Mouse (Mus musculus) right cerebral cortex, adult 2 months (tissue): ENCODE data around the gene Gpr12.
"Not testable (repeated sequence)": the region's sequence is repeated elsewhere in the genome, so short reads cannot be mapped to it uniquely, and the experiment has no call there.

Source experiments
- DNase-seq, 2 experiments: peaks; one replicate each; pipeline ENCODE4 v3.0.0; 2021 to 2022; ENCODE audit warnings: low spot score in 2 of 2

Gene Gpr12

DNA sequence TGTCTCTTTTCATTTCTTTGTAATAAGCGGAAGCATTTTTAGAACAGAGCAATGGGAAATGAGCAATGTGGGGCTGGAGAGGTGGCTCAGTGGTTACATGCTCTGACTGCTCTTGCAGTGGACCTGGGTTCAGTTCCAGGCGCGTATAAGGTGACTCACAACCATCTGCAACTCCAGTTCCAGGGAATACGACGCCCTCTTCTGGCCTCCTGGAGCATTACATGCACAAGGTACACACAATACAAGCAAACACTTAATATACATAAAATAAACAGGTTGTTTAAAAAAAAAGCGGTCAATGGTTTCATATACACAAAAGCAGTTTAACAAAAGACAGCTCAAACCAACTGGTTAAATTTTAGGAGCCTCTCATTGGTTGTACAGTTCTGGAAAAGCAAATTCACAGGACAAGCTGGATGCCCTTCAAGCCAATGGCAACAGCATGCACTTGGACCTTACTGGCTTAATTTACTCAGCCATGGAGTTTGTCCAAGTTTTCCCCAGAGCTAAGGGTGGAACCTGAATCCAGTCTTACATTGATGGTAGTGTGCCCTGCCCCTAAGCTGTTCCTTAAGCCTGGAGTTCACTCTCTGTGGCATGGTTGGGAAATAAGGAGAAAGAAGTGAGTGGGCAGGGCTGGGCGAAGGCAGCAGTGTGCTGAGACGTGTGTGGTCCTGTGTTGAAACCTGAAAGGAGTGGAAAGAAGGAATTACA lies 1.5 kb upstream of the Gpr12 start:
- no peak for DNase-seq

DNA sequence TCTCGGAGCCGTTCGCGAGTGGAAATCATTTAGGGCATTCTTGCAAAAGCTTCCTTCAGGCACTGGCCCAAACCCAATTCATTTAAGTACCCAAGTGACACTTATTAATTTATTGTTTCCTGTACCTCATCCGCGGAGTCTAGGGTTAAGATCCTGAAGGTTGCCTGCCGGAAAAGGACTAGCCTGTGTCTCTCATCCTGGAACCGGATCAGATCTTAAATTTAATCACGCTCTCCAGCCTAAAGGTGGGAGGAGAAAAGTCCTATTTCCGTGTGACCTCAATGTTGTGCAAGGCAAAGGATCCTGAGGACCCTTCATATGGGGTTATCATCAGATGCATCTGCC lies 240 bp upstream of the Gpr12 start:
- DNase-seq = no peak

DNA sequence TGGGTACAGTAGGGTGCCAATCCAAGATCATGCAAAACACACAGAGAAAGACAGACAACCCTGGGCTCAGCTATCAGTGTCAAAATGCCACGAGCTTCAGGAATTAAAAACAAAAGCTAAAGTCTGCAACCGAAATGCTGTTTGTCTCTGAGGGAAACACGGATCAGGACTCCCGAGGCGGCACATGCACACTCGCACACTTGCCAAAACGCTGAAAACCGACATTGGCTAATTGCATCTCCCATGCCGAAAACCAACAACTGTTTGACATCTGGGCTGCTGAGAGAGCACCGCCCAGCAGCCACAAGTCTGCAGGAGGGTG lies 922 bp downstream of the Gpr12 start:
- peak; percentile 21 to 41 for DNase-seq

- no peak for DNase-seq
These were observed 8.4 kb downstream of the Gpr12 start for GRCm38 (mm10) chr5:146576668-146577067.

- not testable (repeated sequence) for DNase-seq
These were observed 12.3 kb downstream of the Gpr12 start for GRCm38 (mm10) chr5:146572735-146573042.

- peak; percentile 66 to 67 for DNase-seq
These were observed 13.0 kb downstream of the Gpr12 start for GRCm38 (mm10) chr5:146571830-146572734.

DNA sequence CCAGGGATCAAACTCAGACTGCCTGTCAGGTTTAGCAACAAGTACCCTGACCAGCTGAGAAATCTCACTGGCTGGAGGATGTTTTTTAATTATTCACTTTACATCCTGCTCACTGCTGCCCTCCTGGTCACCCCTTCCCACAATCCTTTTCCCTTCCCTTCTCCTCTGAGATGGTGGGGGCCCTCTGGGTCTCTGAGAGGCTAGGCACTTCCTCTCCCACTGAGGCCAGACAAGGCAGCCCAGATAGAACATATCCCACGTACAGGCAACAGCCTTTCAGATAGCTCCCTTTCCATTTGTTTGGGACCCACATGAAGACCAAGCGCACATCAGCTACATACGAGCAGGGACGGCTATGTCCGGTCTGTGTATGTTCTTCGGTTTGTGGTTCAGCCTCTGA lies 14.9 kb downstream of the Gpr12 start:
- not testable (repeated sequence) for DNase-seq

GRCm38 (mm10) chr5:146567054-146567453 lies 18.0 kb downstream of the Gpr12 start:
- DNase-seq = no peak

DNA sequence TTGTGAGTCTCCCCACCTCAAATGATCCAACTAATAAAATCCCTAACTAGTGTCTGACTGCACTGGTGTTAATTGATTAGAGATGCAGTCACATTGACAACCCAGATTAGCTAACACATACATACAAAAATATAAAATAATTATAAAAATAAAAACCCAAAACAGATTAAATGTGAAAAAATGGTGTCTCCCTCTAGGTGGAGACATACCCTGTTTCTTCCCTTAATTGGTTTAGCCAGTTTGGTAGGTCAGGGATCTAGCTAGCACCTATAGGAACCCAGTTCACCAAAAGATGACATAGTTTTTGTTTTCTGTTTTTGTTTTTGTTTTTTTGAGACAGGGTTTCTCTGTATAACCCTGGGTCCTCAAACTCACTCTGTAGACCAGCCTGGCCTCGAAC lies 20.8 kb downstream of the Gpr12 start:
- DNase-seq = no peak

GRCm38 (mm10) chr5:146555836-146556235 lies 29.2 kb downstream of the Gpr12 start, which contains the start of gene Gm3415:
Gene Gm3415, plus strand, starts transcription at chr5:146556136.
- DNase-seq = not testable (repeated sequence)

DNA sequence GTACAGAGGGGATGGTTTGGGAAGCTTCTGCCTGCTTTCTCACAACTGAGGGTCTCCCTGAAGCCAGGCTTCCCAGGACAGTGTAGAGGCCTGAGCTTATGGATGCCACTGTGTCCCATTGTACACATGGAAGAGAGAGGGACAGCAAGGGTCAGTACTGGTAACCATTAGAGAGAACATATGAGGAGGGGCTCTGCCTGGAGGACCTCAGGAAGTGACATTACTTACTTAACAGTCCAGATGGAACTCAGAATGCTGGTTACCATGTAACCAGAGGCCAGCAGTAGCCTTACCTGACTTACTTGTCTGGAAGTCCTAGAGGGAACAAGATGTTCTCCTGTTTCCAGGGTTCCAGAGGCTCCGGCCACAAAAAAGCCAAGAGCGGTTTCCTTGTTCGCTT lies 47.7 kb downstream of the Gpr12 start, which contains the start of gene Gm3409:
Gene Gm3409 (plus strand): TSS at position 301 of the 400 bp plus-strand sequence.
- DNase-seq = not testable (repeated sequence)
